Comparison of ENCODE assay signal across 7 mouse cellular contexts in genomic region chr5:115531671-115532270, GRCm38 (mm10). TPM values are rescaled to one million over a fixed set of nuclear protein-coding genes. Genes with fewer than 3 reads are reported as not detected.
DNase-seq lines count a peak whose midpoint lies in the region; ATAC-seq and TF ChIP-seq lines count a peak whose summit lies in the region.

No protein-coding gene starts in this region.

- H3K27me3 ChIP-seq in embryonic facial prominence, embryonic 15.5 days = no peaks in the 10 kb centered on the region
- no peaks in the 10 kb centered on the region for H3K27me3 ChIP-seq in heart, embryonic 14.5 days (ENCODE audit: control insufficient read depth, insufficient read depth, low read length)
- no peaks in the 10 kb centered on the region for H3K27me3 ChIP-seq in lung, embryonic 15.5 days
- no peaks in the 10 kb centered on the region for H3K27me3 ChIP-seq in small intestine, adult 2 months (ENCODE audit: control insufficient read depth, insufficient read depth, low read length)

- peak; percentile 49; the same call in 1 of the 2 replicates for ATAC-seq in embryonic facial prominence, embryonic 15.5 days (ENCODE audit: insufficient number of reproducible peaks, low FRiP score, low TSS enrichment, low read depth)
- peak; percentile 70 for ATAC-seq in heart, embryonic 14.5 days (ENCODE audit: insufficient number of reproducible peaks, insufficient read depth, low FRiP score, low read depth)
- peak; percentile 83 for ATAC-seq in lung, embryonic 15.5 days (ENCODE audit: borderline replicate concordance, extremely low read depth, low FRiP score, low TSS enrichment)

- DNase-seq in ES-CJ7 (ENCODE audit: low read depth, low spot score) = peak; percentile 41
- peak; percentile 67 for DNase-seq in adrenal gland, adult 8-10 months
- DNase-seq in kidney, postnatal 25 days = peak; percentile 78 to 91

- H3K9ac ChIP-seq in embryonic facial prominence, embryonic 15.5 days = no peak overlapping the region
- H3K9ac ChIP-seq in heart, embryonic 14.5 days (ENCODE audit: low read length) = peak overlapping the region; percentile 61
- H3K9ac ChIP-seq in lung, embryonic 15.5 days = 0 out of 2 replicates have a peak overlapping the region, but pooled peaks have one; percentile 17

- no peaks in the 10 kb centered on the region for H3K36me3 ChIP-seq in embryonic facial prominence, embryonic 15.5 days
- 0 out of 2 replicates have a peak, but pooled peaks cover 2% of the 10 kb centered on the region for H3K36me3 ChIP-seq in heart, embryonic 14.5 days (ENCODE audit: control insufficient read depth, insufficient read depth, low read length)
- H3K36me3 ChIP-seq in lung, embryonic 15.5 days = no peaks in the 10 kb centered on the region
- H3K36me3 ChIP-seq in small intestine, adult 2 months (ENCODE audit: control insufficient read depth, insufficient read depth, low read length) = no peaks in the 10 kb centered on the region

- no peaks in the 10 kb centered on the region for H3K9me3 ChIP-seq in embryonic facial prominence, embryonic 15.5 days (replicated peaks)
- H3K9me3 ChIP-seq in heart, embryonic 14.5 days (ENCODE audit: control insufficient read depth, low read length) = no peaks in the 10 kb centered on the region
- H3K9me3 ChIP-seq in lung, embryonic 15.5 days = no peaks in the 10 kb centered on the region

- H3K4me2 ChIP-seq in embryonic facial prominence, embryonic 15.5 days (replicated peaks) = peak overlapping the region; percentile 1; the same call in 1 of the 2 replicates
- H3K4me2 ChIP-seq in heart, embryonic 14.5 days (ENCODE audit: low read length) = peak overlapping the region; percentile 57
- H3K4me2 ChIP-seq in lung, embryonic 15.5 days = peak overlapping the region; percentile 28

- no peak for TF ChIP-seq CTCF in small intestine, adult 2 months (IDR thresholded peaks at IDR 0.05; ENCODE audit: extremely low read depth, insufficient read length, insufficient replicate concordance, low read depth, low read length)

- no peak for TF ChIP-seq POLR2A in small intestine, adult 2 months (IDR thresholded peaks at IDR 0.05; ENCODE audit: low read depth, low read length)

- WGBS in embryonic facial prominence, embryonic 15.5 days = 33% methylated on average over 18 of the region's 18 CpGs
- 14% methylated on average over 18 of the region's 18 CpGs for WGBS in heart, embryonic 14.5 days
- 16% methylated on average over 18 of the region's 18 CpGs for WGBS in lung, embryonic 15.5 days
- 15% methylated on average over 18 of the region's 18 CpGs for WGBS in small intestine, adult 2 months

- H3K4me3 ChIP-seq in embryonic facial prominence, embryonic 15.5 days (replicated peaks) = no peak overlapping the region
- no peak overlapping the region for H3K4me3 ChIP-seq in heart, embryonic 14.5 days (ENCODE audit: control insufficient read depth in 1 of 2, insufficient read depth in 1 of 2, low read depth in 1 of 2, low read length in 2 of 2)
- no peak overlapping the region for H3K4me3 ChIP-seq in lung, embryonic 15.5 days
- H3K4me3 ChIP-seq in small intestine, adult 2 months (ENCODE audit: low read depth, low read length) = peak overlapping the region; percentile 34

- peak overlapping the region; percentile 80 for H3K27ac ChIP-seq in embryonic facial prominence, embryonic 15.5 days (replicated peaks)
- peak overlapping the region; percentile 76 to 96 for H3K27ac ChIP-seq in heart, embryonic 14.5 days (replicated peaks in 1 of 2; ENCODE audit: control insufficient read depth in 1 of 2, insufficient read depth in 1 of 2, low read depth in 2 of 2, low read length in 2 of 2)
- peak overlapping the region; percentile 94 for H3K27ac ChIP-seq in lung, embryonic 15.5 days
- H3K27ac ChIP-seq in small intestine, adult 2 months (ENCODE audit: insufficient read depth, low read depth, low read length) = peak overlapping the region; percentile 73

- peaks cover 78% of the 10 kb centered on the region for H3K4me1 ChIP-seq in embryonic facial prominence, embryonic 15.5 days
- peaks cover 65 to 86% of the 10 kb centered on the region in 2 experiments for H3K4me1 ChIP-seq in heart, embryonic 14.5 days (ENCODE audit: control insufficient read depth in 2 of 2, insufficient read depth in 2 of 2, low read length in 2 of 2)
- peaks cover 83% of the 10 kb centered on the region for H3K4me1 ChIP-seq in lung, embryonic 15.5 days
- H3K4me1 ChIP-seq in small intestine, adult 2 months (ENCODE audit: control insufficient read depth, insufficient read depth, insufficient read length, low read length) = peaks cover 54% of the 10 kb centered on the region

RNA-seq across cellular contexts. Expression of gene Pxn, which starts 25.3 kb away (rescaled TPM):
- total RNA-seq in adrenal gland, adult 8-10 months (2022) = 10 to 100 TPM; 32.1 to 64.5 (median 44.8) TPM
- 51.5 and 52.8 TPM in 2 replicates for polyA plus RNA-seq in embryonic facial prominence, embryonic 15.5 days (2015; fragmentation: Nextera tagmentation; extraction: Ambion mirVana)
- polyA plus RNA-seq in heart, embryonic 14.5 days (2014; fragmentation: Nextera tagmentation; extraction: Ambion mirVana) = 14.4 and 19.1 TPM in 2 replicates
- polyA plus RNA-seq in lung, embryonic 15.5 days (2015; fragmentation: Nextera tagmentation; extraction: Ambion mirVana) = 57.1 and 58.6 TPM in 2 replicates
- polyA plus RNA-seq in small intestine, adult 2 months (2012; rRNA removed) = 65.1 and 136 TPM in 2 replicates

RNA-seq across cellular contexts. Expression of gene Rplp0, which starts 27.5 kb away (rescaled TPM):
- 100 to 1,000 TPM; 682 to 769 (median 720) TPM for total RNA-seq in adrenal gland, adult 8-10 months (2022)
- 1,780 and 1,815 TPM in 2 replicates for polyA plus RNA-seq in embryonic facial prominence, embryonic 15.5 days (2015; fragmentation: Nextera tagmentation; extraction: Ambion mirVana)
- polyA plus RNA-seq in heart, embryonic 14.5 days (2014; fragmentation: Nextera tagmentation; extraction: Ambion mirVana) = 1,183 and 1,268 TPM in 2 replicates
- polyA plus RNA-seq in lung, embryonic 15.5 days (2015; fragmentation: Nextera tagmentation; extraction: Ambion mirVana) = 1,589 and 1,600 TPM in 2 replicates
- 1,193 and 2,017 TPM in 2 replicates for polyA plus RNA-seq in small intestine, adult 2 months (2012; rRNA removed)

RNA-seq across cellular contexts. Expression of gene Gcn1l1, which starts 33.3 kb away (rescaled TPM):
- total RNA-seq in adrenal gland, adult 8-10 months (2022) = 10 to 100 TPM; 69.2 to 98.2 (median 77.7) TPM
- polyA plus RNA-seq in embryonic facial prominence, embryonic 15.5 days (2015; fragmentation: Nextera tagmentation; extraction: Ambion mirVana) = 36.2 and 36.4 TPM in 2 replicates
- polyA plus RNA-seq in heart, embryonic 14.5 days (2014; fragmentation: Nextera tagmentation; extraction: Ambion mirVana) = 25.2 and 26.3 TPM in 2 replicates
- polyA plus RNA-seq in lung, embryonic 15.5 days (2015; fragmentation: Nextera tagmentation; extraction: Ambion mirVana) = 35.6 and 40.0 TPM in 2 replicates
- 26.4 and 30.7 TPM in 2 replicates for polyA plus RNA-seq in small intestine, adult 2 months (2012; rRNA removed)

RNA-seq across cellular contexts. Expression of gene Sirt4, which starts 47.2 kb away (rescaled TPM):
- 10 to 100 TPM; 24.6 to 53.8 (median 41.2) TPM for total RNA-seq in adrenal gland, adult 8-10 months (2022)
- 29.2 and 32.8 TPM in 2 replicates for polyA plus RNA-seq in embryonic facial prominence, embryonic 15.5 days (2015; fragmentation: Nextera tagmentation; extraction: Ambion mirVana)
- polyA plus RNA-seq in heart, embryonic 14.5 days (2014; fragmentation: Nextera tagmentation; extraction: Ambion mirVana) = 19.2 and 22.5 TPM in 2 replicates
- 27.2 and 30.4 TPM in 2 replicates for polyA plus RNA-seq in lung, embryonic 15.5 days (2015; fragmentation: Nextera tagmentation; extraction: Ambion mirVana)
- polyA plus RNA-seq in small intestine, adult 2 months (2012; rRNA removed) = 9.9 and 13.6 TPM in 2 replicates

Comparison
In these comparisons a context has a peak if more than half of its experiments do, and no peak if none do; other contexts are left out.
1. H3K4me2 ChIP-seq: peak in every context shown above with its lines; median percentile 57 in heart, embryonic 14.5 days; 28 in lung, embryonic 15.5 days; 1 in embryonic facial prominence, embryonic 15.5 days.